Mouse (Mus musculus) hindbrain, embryonic 12.5 days (tissue): ENCODE measurements at regions not wholly inside any gene's neighbourhood (a gene's known extent, or its start where the extent isn't known, plus 50 kb on each side); places are given as distances from the start of the nearest gene placed in this dataset.

ENCODE experiments used
- ATAC-seq: fragments of 200-750 bp; cut with Nextera tagmentation; 2 replicates; pipeline ENCODE4 v1.8.0; 2017; ENCODE audit warnings: moderate TSS enrichment; ENCODE audit not compliant: low FRiP score
- H3K27ac ChIP-seq: fragments of 300-500 bp; sonication (generic); 2 replicates; pipeline ENCODE4 v1.5.1; 2016; ENCODE audit warnings: mild to moderate bottlenecking
- H3K27me3 ChIP-seq: fragments of 300-500 bp; sonication (generic); 2 replicates; pipeline ENCODE4 v1.6.1; 2016; ENCODE audit warnings: mild to moderate bottlenecking
- H3K36me3 ChIP-seq: fragments of 300-500 bp; sonication (generic); 2 replicates; pipeline ENCODE4 v1.6.1; 2016; ENCODE audit warnings: mild to moderate bottlenecking
- H3K4me1 ChIP-seq: fragments of 300-500 bp; sonication (generic); 2 replicates; pipeline ENCODE4 v1.6.1; 2016
- H3K4me2 ChIP-seq: fragments of 300-500 bp; sonication (generic); replicated peaks from 2 replicates; pipeline ENCODE4 v1.6.1; 2016; ENCODE audit warnings: mild to moderate bottlenecking
- H3K4me3 ChIP-seq: fragments of 300-500 bp; sonication (generic); 2 replicates; pipeline ENCODE4 v1.5.1; 2016; ENCODE audit warnings: mild to moderate bottlenecking
- H3K9ac ChIP-seq: fragments of 300-500 bp; sonication (generic); 2 replicates; pipeline ENCODE4 v1.6.1; 2016; ENCODE audit warnings: mild to moderate bottlenecking, moderate library complexity
- H3K9me3 ChIP-seq: fragments of 300-500 bp; sonication (generic); replicated peaks from 2 replicates; pipeline ENCODE4 v1.6.1; 2016; ENCODE audit warnings: mild to moderate bottlenecking
- WGBS: fragments of 180-500 bp; shearing (Covaris S2); methylation state at CpG from one replicate; pipeline ENCODE4 v1.1.7; 2016; 5-methylcytosine and 5-hydroxymethylcytosine counted together

- Histone ChIP-seq H3K9ac (no peak overlapping the region), H3K4me3 (no peak overlapping the region), H3K9me3 (no peaks in the 10 kb centered on the region), H3K4me1 (peaks cover 10% of the 10 kb centered on the region; the same call in 1 of the 2 replicates), H3K27ac (no peak overlapping the region; the same call in 1 of the 2 replicates), H3K27me3 (no peaks in the 10 kb centered on the region), H3K4me2 (no peak overlapping the region), H3K36me3 (no peaks in the 10 kb centered on the region)
- no peak for ATAC-seq
- WGBS, result 59% methylated on average over 22 of the region's 22 CpGs
Measured at GRCm38 (mm10) chr13:59916166-59917044, 93.5 kb upstream of the Tut7 start.

- Histone ChIP-seq H3K36me3 (no peaks in the 10 kb centered on the region), H3K9me3 (no peaks in the 10 kb centered on the region), H3K27me3 (no peaks in the 10 kb centered on the region), H3K4me1 (peaks cover 11% of the 10 kb centered on the region), H3K4me2 (no peak overlapping the region), H3K4me3 (no peak overlapping the region), H3K9ac (no peak overlapping the region), H3K27ac (no peak overlapping the region)
- 71% methylated on average over 7 of the region's 7 CpGs for WGBS
- no peak for ATAC-seq
Measured at GRCm38 (mm10) chr13:59915734-59916133, 92.8 kb upstream of the Tut7 start.

GRCm38 (mm10) chr13:59910179-59911071, 87.5 kb upstream of the Tut7 start:
- WGBS, result 25% methylated on average over 8 of the region's 8 CpGs
- H3K36me3 ChIP-seq, result no peaks in the 10 kb centered on the region
- H3K27me3 ChIP-seq, result no peaks in the 10 kb centered on the region
- peaks cover 11% of the 10 kb centered on the region; the same call in 1 of the 2 replicates for H3K4me1 ChIP-seq
- H3K9me3 ChIP-seq, result no peaks in the 10 kb centered on the region
- H3K4me3 ChIP-seq, result no peak overlapping the region
- ATAC-seq, result no peak; the same call in 1 of the 2 replicates
- 0 out of 2 replicates have a peak overlapping the region, but pooled peaks have one; percentile 4 for H3K27ac ChIP-seq
- no peak overlapping the region for H3K9ac ChIP-seq
- H3K4me2 ChIP-seq, result no peak overlapping the region

GRCm38 (mm10) chr13:59909400-59909799, 86.5 kb upstream of the Tut7 start:
- Histone ChIP-seq H3K4me3 (no peak overlapping the region), H3K4me2 (no peak overlapping the region), H3K36me3 (no peaks in the 10 kb centered on the region), H3K27me3 (no peaks in the 10 kb centered on the region), H3K9ac (no peak overlapping the region), H3K4me1 (peaks cover 12% of the 10 kb centered on the region; the same call in 1 of the 2 replicates), H3K9me3 (no peaks in the 10 kb centered on the region), H3K27ac (no peak overlapping the region)
- 86% methylated on average over 4 of the region's 4 CpGs for WGBS
- no peak for ATAC-seq

GRCm38 (mm10) chr13:59908786-59909185, 85.8 kb upstream of the Tut7 start:
- Histone ChIP-seq H3K4me1 (peaks cover 12% of the 10 kb centered on the region; the same call in 1 of the 2 replicates), H3K27me3 (no peaks in the 10 kb centered on the region), H3K9me3 (no peaks in the 10 kb centered on the region), H3K4me2 (no peak overlapping the region), H3K9ac (no peak overlapping the region), H3K36me3 (no peaks in the 10 kb centered on the region), H3K27ac (no peak overlapping the region), H3K4me3 (no peak overlapping the region)
- no peak for ATAC-seq
- WGBS, result 94% methylated on average over 4 of the region's 4 CpGs

- Histone ChIP-seq H3K4me1 (peaks cover 8% of the 10 kb centered on the region; the same call in 1 of the 2 replicates), H3K4me3 (no peak overlapping the region), H3K9me3 (no peaks in the 10 kb centered on the region), H3K4me2 (no peak overlapping the region), H3K27me3 (no peaks in the 10 kb centered on the region), H3K36me3 (no peaks in the 10 kb centered on the region), H3K9ac (no peak overlapping the region), H3K27ac (no peak overlapping the region)
- ATAC-seq, result no peak
- 75% methylated on average over 3 of the region's 3 CpGs for WGBS
Measured at GRCm38 (mm10) chr13:59905488-59905887, 82.5 kb upstream of the Tut7 start.

GRCm38 (mm10) chr13:59904415-59904814, 81.5 kb upstream of the Tut7 start:
- Histone ChIP-seq H3K9ac (no peak overlapping the region), H3K27ac (no peak overlapping the region), H3K4me2 (no peak overlapping the region), H3K27me3 (no peaks in the 10 kb centered on the region), H3K4me1 (peaks cover 3% of the 10 kb centered on the region; the same call in 1 of the 2 replicates), H3K4me3 (no peak overlapping the region), H3K9me3 (no peaks in the 10 kb centered on the region), H3K36me3 (no peaks in the 10 kb centered on the region)
- ATAC-seq, result no peak
- WGBS, result 96% methylated on average over 1 of the region's 1 CpGs

- H3K27ac ChIP-seq, result no peak overlapping the region
- no peak for ATAC-seq
- no peak overlapping the region for H3K4me2 ChIP-seq
- no peaks in the 10 kb centered on the region for H3K9me3 ChIP-seq
- no peak overlapping the region for H3K4me3 ChIP-seq
- no peak overlapping the region for H3K9ac ChIP-seq
- no peaks in the 10 kb centered on the region for H3K27me3 ChIP-seq
- H3K4me1 ChIP-seq, result no peaks in the 10 kb centered on the region; the same call in 1 of the 2 replicates
- 75% methylated on average over 7 of the region's 7 CpGs for WGBS
- H3K36me3 ChIP-seq, result no peaks in the 10 kb centered on the region
Measured at GRCm38 (mm10) chr13:59899521-59899920, 76.6 kb upstream of the Tut7 start.

GRCm38 (mm10) chr13:59895754-59896153, 72.8 kb upstream of the Tut7 start:
- no peak for ATAC-seq
- whole genome bisulfite sequencing, result 87% methylated on average over 2 of the region's 2 CpGs

GRCm38 (mm10) chr13:59894094-59894493, 71.1 kb upstream of the Tut7 start:
- Histone ChIP-seq H3K9ac (no peak overlapping the region), H3K36me3 (no peaks in the 10 kb centered on the region), H3K4me2 (no peak overlapping the region), H3K27ac (no peak overlapping the region), H3K4me3 (no peak overlapping the region), H3K27me3 (no peaks in the 10 kb centered on the region), H3K4me1 (peaks cover 21% of the 10 kb centered on the region), H3K9me3 (no peaks in the 10 kb centered on the region)
- ATAC-seq, result no peak
- 69% methylated on average over 5 of the region's 5 CpGs for WGBS

More at GRCm38 (mm10) chr13:59895754-59896153, 72.8 kb upstream of the Tut7 start:
- Histone ChIP-seq H3K27me3 (no peaks in the 10 kb centered on the region), H3K4me1 (peaks cover 12% of the 10 kb centered on the region), H3K36me3 (no peaks in the 10 kb centered on the region), H3K27ac (no peak overlapping the region), H3K4me3 (no peak overlapping the region), H3K4me2 (no peak overlapping the region), H3K9ac (no peak overlapping the region), H3K9me3 (no peaks in the 10 kb centered on the region)

GRCm38 (mm10) chr13:59892961-59893360, 70.0 kb upstream of the Tut7 start:
- 69% methylated on average over 8 of the region's 8 CpGs for WGBS
- no peak for ATAC-seq
- H3K9ac ChIP-seq, result no peak overlapping the region

GRCm38 (mm10) chr13:59892340-59892739, 69.4 kb upstream of the Tut7 start:
- Histone ChIP-seq H3K4me3 (no peak overlapping the region), H3K4me1 (peaks cover 21% of the 10 kb centered on the region), H3K4me2 (no peak overlapping the region), H3K27me3 (no peaks in the 10 kb centered on the region), H3K36me3 (no peaks in the 10 kb centered on the region), H3K27ac (no peak overlapping the region), H3K9ac (no peak overlapping the region), H3K9me3 (no peaks in the 10 kb centered on the region)
- ATAC-seq, result no peak
- WGBS, result 45% methylated on average over 9 of the region's 9 CpGs

More at GRCm38 (mm10) chr13:59892961-59893360, 70.0 kb upstream of the Tut7 start:
- no peak overlapping the region for H3K27ac ChIP-seq
- H3K4me1 ChIP-seq, result peaks cover 21% of the 10 kb centered on the region
- no peak overlapping the region for H3K4me2 ChIP-seq
- H3K9me3 ChIP-seq, result no peaks in the 10 kb centered on the region
- H3K36me3 ChIP-seq, result no peaks in the 10 kb centered on the region
- no peaks in the 10 kb centered on the region for H3K27me3 ChIP-seq
- H3K4me3 ChIP-seq, result no peak overlapping the region
